Mouse (Mus musculus) MEL (cell line): ENCODE measurements around the gene 4930404N11Rik.
A peak's percentile ranks its signal among the peaks of the same experiment; 100 is the strongest.

Source experiments
- BHLHE40 ChIP-seq: IDR thresholded peaks from 2 replicates; pipeline ENCODE4 v1.6.1; 2012; ENCODE audit warnings: low read depth, mild to moderate bottlenecking, inconsistent platforms, low read length, improper control_type of control experiment, borderline replicate concordance
- CTCF ChIP-seq, 3 experiments: IDR thresholded peaks in 2 of 3; conservative IDR thresholded peaks in 1 of 3; 2 replicates each; pipeline ENCODE4 v1.5.1; 2011 to 2012; ENCODE audit warnings: low read length in 3 of 3, low read depth in 2 of 3, mild to moderate bottlenecking in 2 of 3, improper control_type of control experiment in 1 of 3, inconsistent platforms in 1 of 3, mixed read lengths in 1 of 3, moderate library complexity in 1 of 3; ENCODE audit not compliant: control insufficient read depth in 1 of 3, insufficient read depth in 1 of 3, poor library complexity in 1 of 3, severe bottlenecking in 1 of 3
- EP300 ChIP-seq, 2 experiments: IDR thresholded peaks; 2 replicates each; pipeline ENCODE4 v1.6.1; 2011; ENCODE audit warnings: improper control_type of control experiment in 2 of 2, low read length in 2 of 2, low read depth in 1 of 2, mild to moderate bottlenecking in 1 of 2
- HCFC1 ChIP-seq: IDR thresholded peaks from 2 replicates; pipeline ENCODE4 v1.6.1; 2012; ENCODE audit warnings: low read depth, mild to moderate bottlenecking, inconsistent platforms, low read length, improper control_type of control experiment, moderate library complexity
- KAT2A ChIP-seq: conservative IDR thresholded peaks from 2 replicates; pipeline ENCODE4 v1.6.1; 2012; ENCODE audit warnings: low read depth, low read length, improper control_type of control experiment, inconsistent platforms
- MAX ChIP-seq: IDR thresholded peaks from 2 replicates; pipeline ENCODE4 v1.6.1; 2011; ENCODE audit warnings: low read length, improper control_type of control experiment
- MXI1 ChIP-seq: IDR thresholded peaks from 2 replicates; pipeline ENCODE4 v1.6.1; 2011; ENCODE audit warnings: mild to moderate bottlenecking, low read depth, low read length, improper control_type of control experiment
- POLR2A ChIP-seq, 2 experiments: IDR thresholded peaks; 2 replicates each; pipeline ENCODE4 v1.6.1; 2011 to 2012; ENCODE audit warnings: low read length in 2 of 2, mild to moderate bottlenecking in 2 of 2, control low read depth in 1 of 2, improper control_type of control experiment in 1 of 2, low read depth in 1 of 2, moderate library complexity in 1 of 2; ENCODE audit not compliant: control insufficient read depth in 1 of 2, insufficient read depth in 1 of 2, poor library complexity in 1 of 2
- SMC3 ChIP-seq: IDR thresholded peaks from 2 replicates; pipeline ENCODE4 v1.6.1; 2011; ENCODE audit warnings: low read depth, low read length, improper control_type of control experiment
- UBTF ChIP-seq: IDR thresholded peaks from 2 replicates; pipeline ENCODE4 v1.6.1; 2012; ENCODE audit warnings: low read depth, mild to moderate bottlenecking, inconsistent platforms, low read length, improper control_type of control experiment, moderate library complexity, borderline replicate concordance; ENCODE audit not compliant: insufficient read depth
- ZMIZ1 ChIP-seq: IDR thresholded peaks from 2 replicates; pipeline ENCODE4 v1.6.1; 2012; ENCODE audit warnings: low read depth, mild to moderate bottlenecking, inconsistent platforms, low read length, improper control_type of control experiment, moderate library complexity
- ZNF384 ChIP-seq: IDR thresholded peaks from 2 replicates; pipeline ENCODE4 v1.6.1; 2012; ENCODE audit warnings: low read depth, mild to moderate bottlenecking, inconsistent platforms, low read length, improper control_type of control experiment

DNA sequence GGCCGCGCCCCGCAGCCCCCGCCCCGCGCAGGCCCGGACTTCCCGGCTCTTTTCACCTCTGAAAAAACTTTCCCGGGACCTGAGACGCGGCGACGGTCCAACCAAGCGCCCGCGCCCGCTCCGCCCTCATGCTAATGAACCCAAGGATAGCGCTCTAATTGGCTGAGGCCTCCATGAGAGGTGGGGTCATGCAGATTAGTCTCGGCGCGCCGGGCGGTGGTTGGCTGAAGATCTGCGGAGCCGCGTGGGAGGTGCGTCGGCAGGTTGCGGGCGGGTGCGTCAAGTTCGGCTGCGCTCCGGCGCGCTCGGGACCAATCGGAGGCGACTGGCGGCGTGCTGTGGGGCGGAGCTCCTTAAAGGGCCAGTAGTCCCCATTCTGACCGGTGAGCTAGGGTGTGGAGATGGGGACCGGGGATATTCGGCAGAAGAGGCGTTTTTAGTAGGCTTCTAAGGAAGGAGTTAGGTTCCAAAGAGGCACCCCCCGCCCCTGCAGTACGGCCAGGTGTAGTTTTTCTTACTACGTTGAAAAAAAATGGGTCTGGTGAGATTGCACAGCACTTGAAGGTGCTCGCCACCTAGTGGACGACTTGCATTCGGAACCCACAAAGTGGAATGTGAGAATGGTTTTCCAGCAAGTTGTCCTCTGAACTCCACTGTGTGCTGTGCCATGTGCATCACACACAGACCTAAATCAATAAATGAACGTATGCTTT, 15.1 kb downstream of the 4930404N11Rik start, which contains the start of gene Hmg20b:
- TF ChIP-seq CTCF (IDR thresholded peaks at IDR 0.05 in 2 of 3, conservative IDR thresholded peaks at IDR 0.05 in 1 of 3; ENCODE audit: control insufficient read depth in 1 of 3, insufficient read depth in 1 of 3, low read depth in 2 of 3, low read length in 3 of 3, poor library complexity in 1 of 3, severe bottlenecking in 1 of 3) = peak; percentile 71 to 81 (median 79)
- peak; percentile 61; the same call in 1 of the 2 replicates for TF ChIP-seq MXI1
- 0 out of 2 replicates have a peak, but pooled peaks have one; percentile 13 for TF ChIP-seq ZMIZ1
- peak; percentile 56; the same call in 1 of the 2 replicates for TF ChIP-seq MAX
- TF ChIP-seq POLR2A (IDR thresholded peaks at IDR 0.05; ENCODE audit: control insufficient read depth in 1 of 2, insufficient read depth in 1 of 2, low read depth in 1 of 2, low read length in 2 of 2, poor library complexity in 1 of 2) = peak; percentile 31 to 49; a peak in 2 of 4 replicates
- no peak for TF ChIP-seq UBTF
- TF ChIP-seq EP300 (IDR thresholded peaks at IDR 0.05; ENCODE audit: low read depth in 1 of 2, low read length in 2 of 2) = 0 out of 4 replicates have a peak, but pooled peaks of 1 of the 2 experiments have one; percentile 3
- TF ChIP-seq BHLHE40 = no peak; the same call in 1 of the 2 replicates
- peak; percentile 87 for TF ChIP-seq ZNF384
- TF ChIP-seq HCFC1 = peak; percentile 90
- TF ChIP-seq KAT2A = peak; percentile 69; the same call in 1 of the 2 replicates
- peak; percentile 55 for TF ChIP-seq SMC3
